Mouse (Mus musculus) kidney, embryonic 15.5 days (tissue): ENCODE measurements around the gene Wnt7b. TPM values are rescaled to one million over a fixed set of nuclear protein-coding genes. Genes with fewer than 3 reads are reported as not detected.

Source experiments
- ATAC-seq: fragments of 200-750 bp; cut with Nextera tagmentation; replicated peaks from 2 replicates; pipeline ENCODE4 v1.8.0; 2017; ENCODE audit warnings: moderate TSS enrichment; ENCODE audit not compliant: low FRiP score
- H3K27ac ChIP-seq: fragments of 300-500 bp; sonication (generic); 2 replicates; pipeline ENCODE4 v1.5.1; 2015; ENCODE audit warnings: mild to moderate bottlenecking, inconsistent platforms
- H3K27me3 ChIP-seq: fragments of 300-500 bp; sonication (generic); 2 replicates; pipeline ENCODE4 v1.6.1; 2015; ENCODE audit warnings: inconsistent platforms
- H3K36me3 ChIP-seq: fragments of 300-500 bp; sonication (generic); 2 replicates; pipeline ENCODE4 v1.6.1; 2015; ENCODE audit warnings: inconsistent platforms
- H3K4me1 ChIP-seq: fragments of 300-500 bp; sonication (generic); 2 replicates; pipeline ENCODE4 v1.6.1; 2015; ENCODE audit warnings: inconsistent platforms
- H3K4me2 ChIP-seq: fragments of 300-500 bp; sonication (generic); 2 replicates; pipeline ENCODE4 v1.6.1; 2015; ENCODE audit warnings: moderate library complexity, mild to moderate bottlenecking, inconsistent platforms
- H3K4me3 ChIP-seq: fragments of 300-500 bp; sonication (generic); replicated peaks from 2 replicates; pipeline ENCODE4 v1.5.1; 2015; ENCODE audit warnings: mild to moderate bottlenecking, inconsistent platforms
- H3K9ac ChIP-seq: fragments of 300-500 bp; sonication (generic); 2 replicates; pipeline ENCODE4 v1.6.1; 2015; ENCODE audit warnings: mild to moderate bottlenecking, inconsistent platforms
- H3K9me3 ChIP-seq: fragments of 300-500 bp; sonication (generic); replicated peaks from 2 replicates; pipeline ENCODE4 v1.6.1; 2016; ENCODE audit warnings: inconsistent platforms
- WGBS: fragments of 180-500 bp; shearing (Covaris S2); methylation state at CpG from one replicate; pipeline ENCODE4 v1.1.7; 2015; ENCODE audit warnings: mixed read lengths; 5-methylcytosine and 5-hydroxymethylcytosine counted together
- polyA plus RNA-seq: library from polyadenylated mRNA; unstranded; fragments of >200 nt; fragmentation: Nextera tagmentation; extraction: Ambion mirVana; gene quantifications from 2 replicates; pipeline ENCODE4 v1.2.1, GENCODE M21; 2015

Gene Wnt7b
- polyA plus RNA-seq, 1 experiment from 2014 or later = 16.8 TPM

- Histone ChIP-seq H3K9me3 (no peaks in the 10 kb centered on the region), H3K4me1 (no peaks in the 10 kb centered on the region), H3K27me3 (peaks cover 6% of the 10 kb centered on the region; the same call in 1 of the 2 replicates), H3K9ac (no peak overlapping the region), H3K4me2 (no peak overlapping the region), H3K36me3 (no peaks in the 10 kb centered on the region), H3K27ac (no peak overlapping the region), H3K4me3 (no peak overlapping the region)
- 77% methylated on average over 4 of the region's 4 CpGs for WGBS
- no peak for ATAC-seq
These were observed 84.7 kb downstream of the Wnt7b start for GRCm38 (mm10) chr15:85497548-85497947.

- Histone ChIP-seq H3K27ac (no peak overlapping the region), H3K4me2 (no peak overlapping the region), H3K9me3 (no peaks in the 10 kb centered on the region), H3K9ac (no peak overlapping the region), H3K27me3 (peaks cover 6% of the 10 kb centered on the region; the same call in 1 of the 2 replicates), H3K4me1 (no peaks in the 10 kb centered on the region), H3K4me3 (no peak overlapping the region), H3K36me3 (no peaks in the 10 kb centered on the region)
- ATAC-seq = no peak
- 14% methylated on average over 11 of the region's 11 CpGs for WGBS
These were observed 88.1 kb downstream of the Wnt7b start for GRCm38 (mm10) chr15:85494163-85494621.

- Histone ChIP-seq H3K36me3 (no peaks in the 10 kb centered on the region), H3K4me1 (no peaks in the 10 kb centered on the region), H3K9me3 (no peaks in the 10 kb centered on the region), H3K27me3 (peaks cover 6% of the 10 kb centered on the region; the same call in 1 of the 2 replicates), H3K27ac (no peak overlapping the region), H3K4me3 (no peak overlapping the region), H3K9ac (no peak overlapping the region), H3K4me2 (no peak overlapping the region)
- ATAC-seq = no peak
- 84% methylated on average over 7 of the region's 7 CpGs for WGBS
These were observed 92.5 kb downstream of the Wnt7b start for GRCm38 (mm10) chr15:85489751-85490150.

- no peak overlapping the region for H3K4me3 ChIP-seq
- 71% methylated on average over 10 of the region's 10 CpGs for WGBS
- no peaks in the 10 kb centered on the region for H3K4me1 ChIP-seq
- H3K27me3 ChIP-seq = peaks cover 6% of the 10 kb centered on the region; the same call in 1 of the 2 replicates
- H3K36me3 ChIP-seq = no peaks in the 10 kb centered on the region
- no peak overlapping the region for H3K4me2 ChIP-seq
- H3K9me3 ChIP-seq = no peaks in the 10 kb centered on the region
- H3K9ac ChIP-seq = no peak overlapping the region
- no peak for ATAC-seq
- H3K27ac ChIP-seq = no peak overlapping the region
These were observed 93.4 kb downstream of the Wnt7b start for GRCm38 (mm10) chr15:85488900-85489299.

Other genes starting within 250 kb of the Wnt7b start
- gene Atxn10, start 246.2 kb downstream of the Wnt7b start, polyA plus RNA-seq = 266 and 287 TPM in 2 replicates
- not detected in 2 replicates for gene 7530416G11Rik, start 79.2 kb downstream of the Wnt7b start, polyA plus RNA-seq
- 3.9 and 5.0 TPM in 2 replicates for gene Ppara, start 152.5 kb upstream of the Wnt7b start, polyA plus RNA-seq
- 29.5 and 32.5 TPM in 2 replicates for gene Cdpf1, start 229.2 kb upstream of the Wnt7b start, polyA plus RNA-seq
- 0.14 and 0.15 TPM in 2 replicates for gene Pkdrej, start 239.3 kb upstream of the Wnt7b start, polyA plus RNA-seq
- gene Ttc38, start 249.8 kb upstream of the Wnt7b start, polyA plus RNA-seq = 6.3 and 6.7 TPM in 2 replicates